Mouse (Mus musculus): ENCODE measurements around the gene Mpp6.

Gene Mpp6

GRCm38 (mm10) chr6:50109757-50110378 lies at the start of gene Mpp6:
Mpp6 (plus strand) TSS chr6:50110241.
- peak; percentile 92 for DNase-seq

- DNase-seq, result no peak
Measured at GRCm38 (mm10) chr6:50066172-50066571, 43.9 kb upstream of the Mpp6 start.

GRCm38 (mm10) chr6:50068490-50068889 lies 41.6 kb upstream of the Mpp6 start:
- DNase-seq, result no peak

- no peak for DNase-seq
Measured at GRCm38 (mm10) chr6:50075248-50075647, 34.8 kb upstream of the Mpp6 start.

- DNase-seq, result no peak
Measured at GRCm38 (mm10) chr6:50076473-50076872, 33.6 kb upstream of the Mpp6 start.

- DNase-seq, result peak; percentile 7
Measured at GRCm38 (mm10) chr6:50080431-50080830, 29.6 kb upstream of the Mpp6 start.

GRCm38 (mm10) chr6:50085206-50085605 lies 24.8 kb upstream of the Mpp6 start:
- no peak for DNase-seq

- DNase-seq, result no peak
Measured at GRCm38 (mm10) chr6:50089333-50089732, 20.7 kb upstream of the Mpp6 start.

GRCm38 (mm10) chr6:50090221-50090620 lies 19.8 kb upstream of the Mpp6 start:
- no peak for DNase-seq

GRCm38 (mm10) chr6:50091462-50092154 lies 18.4 kb upstream of the Mpp6 start:
- DNase-seq, result no peak

GRCm38 (mm10) chr6:50109201-50109756 lies 762 bp upstream of the Mpp6 start:
- peak; percentile 52 for DNase-seq

GRCm38 (mm10) chr6:50110379-50110941 lies 419 bp downstream of the Mpp6 start:
- DNase-seq, result peak; percentile 61

GRCm38 (mm10) chr6:50111111-50111655 lies 1.1 kb downstream of the Mpp6 start:
- no peak for DNase-seq

- peak; percentile 98 for DNase-seq
Measured at GRCm38 (mm10) chr6:50112775-50113174, 2.7 kb downstream of the Mpp6 start.

- no peak for DNase-seq
Measured at GRCm38 (mm10) chr6:50114280-50114679, 4.2 kb downstream of the Mpp6 start.

GRCm38 (mm10) chr6:50120931-50121330 lies 10.9 kb downstream of the Mpp6 start:
- no peak for DNase-seq

- DNase-seq, result no peak
Measured at GRCm38 (mm10) chr6:50122835-50123234, 12.8 kb downstream of the Mpp6 start.

GRCm38 (mm10) chr6:50124197-50124596 lies 14.2 kb downstream of the Mpp6 start:
- DNase-seq, result no peak

GRCm38 (mm10) chr6:50126331-50126730 lies 16.3 kb downstream of the Mpp6 start:
- no peak for DNase-seq

GRCm38 (mm10) chr6:50127536-50127935 lies 17.5 kb downstream of the Mpp6 start:
- DNase-seq, result no peak

GRCm38 (mm10) chr6:50137651-50138050 lies 27.6 kb downstream of the Mpp6 start:
- DNase-seq, result no peak

GRCm38 (mm10) chr6:50139526-50139925 lies 29.5 kb downstream of the Mpp6 start:
- DNase-seq, result no peak

GRCm38 (mm10) chr6:50146158-50146557 lies 36.1 kb downstream of the Mpp6 start:
- no peak for DNase-seq

- DNase-seq, result no peak
Measured at GRCm38 (mm10) chr6:50149378-50149777, 39.3 kb downstream of the Mpp6 start.
